Mouse (Mus musculus) ZHBTc4 (cell line): ENCODE results near the gene Fmo1.
"Not testable (repeated sequence)": the region's sequence is repeated elsewhere in the genome, so short reads cannot be mapped to it uniquely, and the experiment has no call there.

Experiments used
- DNase-seq: peaks from one replicate; pipeline ENCODE4 v3.0.0-alpha.2; 2011; ENCODE audit warnings: low read depth, low spot score

The Fmo1 gene

GRCm38 (mm10) chr1:162796441-162796840 is 70.0 kb downstream of the Fmo1 start:
- no peak for DNase-seq

GRCm38 (mm10) chr1:162792306-162793044 is 73.9 kb downstream of the Fmo1 start:
- no peak for DNase-seq

GRCm38 (mm10) chr1:162785222-162785621 is 81.2 kb downstream of the Fmo1 start:
- no peak for DNase-seq

- no peak for DNase-seq
These were observed 82.7 kb downstream of the Fmo1 start for GRCm38 (mm10) chr1:162783669-162784248.

GRCm38 (mm10) chr1:162781035-162781434 is 85.4 kb downstream of the Fmo1 start:
- DNase-seq = not testable (repeated sequence)
